Mouse (Mus musculus) hindbrain, embryonic 15.5 days (tissue): Measurements from ENCODE around the gene Trh. TPM values are rescaled to one million over a fixed set of nuclear protein-coding genes. Genes with fewer than 3 reads are reported as not detected.
A peak's percentile ranks its signal among the peaks of the same experiment; 100 is the strongest.

Experiments
- ATAC-seq: fragments of 200-750 bp; cut with Nextera tagmentation; 2 replicates; pipeline ENCODE4 v1.8.0; 2017; ENCODE audit warnings: low read depth, moderate number of reproducible peaks, moderate TSS enrichment; ENCODE audit not compliant: low FRiP score
- H3K27ac ChIP-seq: fragments of 300-500 bp; sonication (generic); replicated peaks from 2 replicates; pipeline ENCODE4 v1.5.1; 2015; ENCODE audit warnings: mild to moderate bottlenecking, inconsistent platforms
- H3K27me3 ChIP-seq: fragments of 300-500 bp; sonication (generic); 2 replicates; pipeline ENCODE4 v1.6.1; 2015; ENCODE audit warnings: control low read depth, inconsistent platforms
- H3K36me3 ChIP-seq: fragments of 300-500 bp; sonication (generic); 2 replicates; pipeline ENCODE4 v1.6.1; 2015; ENCODE audit warnings: control low read depth, inconsistent platforms
- H3K4me1 ChIP-seq: fragments of 300-500 bp; sonication (generic); replicated peaks from 2 replicates; pipeline ENCODE4 v1.6.1; 2015; ENCODE audit warnings: control low read depth, inconsistent platforms
- H3K4me2 ChIP-seq: fragments of 300-500 bp; sonication (generic); 2 replicates; pipeline ENCODE4 v1.6.1; 2015; ENCODE audit warnings: moderate library complexity, mild to moderate bottlenecking, inconsistent platforms
- H3K4me3 ChIP-seq: fragments of 300-500 bp; sonication (generic); 2 replicates; pipeline ENCODE4 v1.5.1; 2015; ENCODE audit warnings: mild to moderate bottlenecking, inconsistent platforms
- H3K9ac ChIP-seq: fragments of 300-500 bp; sonication (generic); 2 replicates; pipeline ENCODE4 v1.6.1; 2015; ENCODE audit warnings: inconsistent platforms
- H3K9me3 ChIP-seq: fragments of 300-500 bp; sonication (generic); 2 replicates; pipeline ENCODE4 v1.6.1; 2016; ENCODE audit warnings: control low read depth, inconsistent platforms
- WGBS: fragments of 180-500 bp; shearing (Covaris S2); methylation state at CpG from one replicate; pipeline ENCODE4 v1.1.7; 2015; 5-methylcytosine and 5-hydroxymethylcytosine counted together
- polyA plus RNA-seq: library from polyadenylated mRNA; unstranded; fragments of >200 nt; fragmentation: Nextera tagmentation; extraction: Ambion mirVana; gene quantifications from 2 replicates; pipeline ENCODE4 v1.2.1, GENCODE M21; 2015

The Trh gene
- polyA plus RNA-seq, 1 experiment from 2014 or later = 2.9 TPM

DNA sequence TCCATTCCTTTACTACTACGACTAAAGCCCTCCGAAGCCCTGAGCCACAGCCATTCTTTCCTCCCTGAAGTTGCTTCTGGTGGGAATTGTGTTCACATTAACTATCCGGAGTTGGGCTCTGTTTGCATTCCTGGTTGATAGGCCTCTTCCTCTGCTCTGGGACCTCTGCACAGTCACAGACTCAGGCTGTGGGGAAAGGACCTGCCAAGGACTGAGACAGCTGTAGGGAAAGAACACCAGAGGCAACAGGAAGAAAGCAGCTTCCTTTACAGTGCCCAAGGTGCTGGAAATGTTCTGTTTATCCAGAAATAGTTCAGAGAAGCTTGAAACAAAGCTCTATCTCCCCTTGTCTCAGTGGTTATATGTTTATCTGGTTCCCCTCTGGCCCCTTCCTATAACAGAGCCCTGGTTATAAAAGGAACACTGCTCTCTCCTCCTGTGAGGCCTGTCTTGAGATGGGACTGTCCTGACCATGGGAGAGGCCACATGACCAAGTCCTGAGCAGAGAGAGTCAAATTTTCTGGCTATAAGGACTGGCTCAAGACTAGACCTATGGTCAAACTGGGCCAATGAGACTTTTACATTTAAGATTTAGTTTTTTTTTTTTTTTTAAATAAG is 8.9 kb upstream of the Trh start:
- 81% methylated on average over 3 of the region's 3 CpGs for WGBS
- no peak overlapping the region for H3K4me2 ChIP-seq
- H3K27me3 ChIP-seq = no peaks in the 10 kb centered on the region
- no peak for ATAC-seq
- no peak overlapping the region for H3K27ac ChIP-seq
- H3K4me1 ChIP-seq = no peaks in the 10 kb centered on the region
- H3K4me3 ChIP-seq = no peak overlapping the region
- no peak overlapping the region for H3K9ac ChIP-seq
- no peaks in the 10 kb centered on the region for H3K36me3 ChIP-seq
- no peaks in the 10 kb centered on the region for H3K9me3 ChIP-seq

- H3K4me1 ChIP-seq = peaks cover 9% of the 10 kb centered on the region
- ATAC-seq = no peak
- H3K27ac ChIP-seq = no peak overlapping the region
- H3K27me3 ChIP-seq = peaks cover 28% of the 10 kb centered on the region
- no peak overlapping the region for H3K9ac ChIP-seq
- no peak overlapping the region for H3K4me3 ChIP-seq
- H3K4me2 ChIP-seq = no peak overlapping the region
- H3K36me3 ChIP-seq = no peaks in the 10 kb centered on the region
- no peaks in the 10 kb centered on the region for H3K9me3 ChIP-seq
- 11% methylated on average over 7 of the region's 7 CpGs for WGBS
Observed at GRCm38 (mm10) chr6:92247215-92247919, 2.9 kb upstream of the Trh start.

- H3K9me3 ChIP-seq = no peaks in the 10 kb centered on the region
- 2% methylated on average over 3 of the region's 3 CpGs for WGBS
- no peak for ATAC-seq
- H3K4me3 ChIP-seq = no peak overlapping the region
- no peak overlapping the region for H3K4me2 ChIP-seq
- peaks cover 28% of the 10 kb centered on the region for H3K27me3 ChIP-seq
- H3K4me1 ChIP-seq = peaks cover 9% of the 10 kb centered on the region
- no peak overlapping the region for H3K9ac ChIP-seq
- no peaks in the 10 kb centered on the region for H3K36me3 ChIP-seq
- no peak overlapping the region for H3K27ac ChIP-seq
Observed at GRCm38 (mm10) chr6:92246335-92246734, 1.9 kb upstream of the Trh start.

GRCm38 (mm10) chr6:92241178-92241906 is 3.1 kb downstream of the Trh start:
- H3K9me3 ChIP-seq = no peaks in the 10 kb centered on the region
- H3K4me2 ChIP-seq = no peak overlapping the region
- H3K4me1 ChIP-seq = peaks cover 9% of the 10 kb centered on the region
- WGBS = 78% methylated on average over 3 of the region's 3 CpGs
- H3K4me3 ChIP-seq = no peak overlapping the region
- no peak overlapping the region for H3K27ac ChIP-seq
- H3K9ac ChIP-seq = no peak overlapping the region
- H3K36me3 ChIP-seq = no peaks in the 10 kb centered on the region
- ATAC-seq = peak; percentile 86
- peaks cover 28% of the 10 kb centered on the region for H3K27me3 ChIP-seq

DNA sequence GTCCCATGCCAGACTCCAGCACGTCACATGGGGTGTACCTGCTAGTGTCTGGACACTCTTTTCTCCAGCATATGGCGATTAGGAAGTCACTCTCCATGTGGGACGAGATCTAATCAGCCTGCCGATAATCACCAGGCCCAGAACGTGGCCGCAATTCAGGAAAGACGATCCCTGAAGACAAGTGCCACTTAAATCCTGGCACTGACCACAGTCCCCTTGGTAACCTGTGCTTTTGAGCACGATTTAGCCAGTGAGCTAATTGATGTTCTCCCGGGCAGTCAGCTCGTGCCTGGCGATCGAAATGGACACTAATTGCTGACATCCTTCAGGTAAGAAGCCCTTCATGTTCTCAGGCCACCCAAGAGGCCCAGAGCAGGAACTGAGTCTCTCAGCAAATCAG is 9.4 kb downstream of the Trh start:
- Histone ChIP-seq H3K9me3 (no peaks in the 10 kb centered on the region), H3K4me3 (no peak overlapping the region), H3K27ac (no peak overlapping the region), H3K9ac (no peak overlapping the region), H3K4me1 (no peaks in the 10 kb centered on the region), H3K36me3 (no peaks in the 10 kb centered on the region), H3K27me3 (no peaks in the 10 kb centered on the region), H3K4me2 (no peak overlapping the region)
- WGBS = 62% methylated on average over 12 of the region's 12 CpGs
- ATAC-seq = no peak

- no peaks in the 10 kb centered on the region for H3K36me3 ChIP-seq
- no peak overlapping the region for H3K4me3 ChIP-seq
- no peak overlapping the region for H3K9ac ChIP-seq
- no peak for ATAC-seq
- no peaks in the 10 kb centered on the region for H3K4me1 ChIP-seq
- H3K9me3 ChIP-seq = no peaks in the 10 kb centered on the region
- no peaks in the 10 kb centered on the region for H3K27me3 ChIP-seq
- WGBS = 81% methylated on average over 4 of the region's 4 CpGs
- H3K4me2 ChIP-seq = no peak overlapping the region
- H3K27ac ChIP-seq = no peak overlapping the region
Observed at GRCm38 (mm10) chr6:92231762-92232161, 12.7 kb downstream of the Trh start.

DNA sequence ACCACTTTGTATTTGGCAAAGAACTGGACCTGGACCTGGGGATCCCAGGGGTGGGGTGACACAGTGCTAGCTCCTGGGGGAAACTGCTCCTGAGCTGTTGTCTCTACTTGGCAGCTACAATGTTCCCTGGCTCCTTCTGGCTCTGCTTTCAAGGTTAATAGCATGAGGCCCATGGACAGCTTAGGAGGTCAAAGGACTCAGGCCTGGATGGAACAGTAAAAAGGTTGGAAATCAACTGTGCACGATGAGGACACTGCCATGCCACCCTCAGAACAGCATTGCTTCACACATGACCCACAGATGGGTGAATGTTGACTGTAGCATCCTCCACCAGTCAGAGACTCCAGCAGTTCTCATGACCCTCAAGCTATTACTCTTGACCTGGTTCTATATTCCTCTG is 13.1 kb downstream of the Trh start:
- 70% methylated on average over 1 of the region's 1 CpGs for WGBS

GRCm38 (mm10) chr6:92229586-92229985 is 14.9 kb downstream of the Trh start:
- Histone ChIP-seq H3K27me3 (no peaks in the 10 kb centered on the region), H3K36me3 (no peaks in the 10 kb centered on the region), H3K4me3 (no peak overlapping the region), H3K9ac (no peak overlapping the region), H3K27ac (no peak overlapping the region), H3K4me1 (no peaks in the 10 kb centered on the region), H3K9me3 (no peaks in the 10 kb centered on the region), H3K4me2 (no peak overlapping the region)
- ATAC-seq = no peak
- 88% methylated on average over 2 of the region's 2 CpGs for WGBS

More for the DNA sequence above, 13.1 kb downstream of the Trh start:
- no peak overlapping the region for H3K9ac ChIP-seq
- no peaks in the 10 kb centered on the region for H3K36me3 ChIP-seq
- H3K4me2 ChIP-seq = no peak overlapping the region
- no peak overlapping the region for H3K4me3 ChIP-seq
- H3K4me1 ChIP-seq = no peaks in the 10 kb centered on the region
- no peaks in the 10 kb centered on the region for H3K9me3 ChIP-seq
- no peak for ATAC-seq
- H3K27ac ChIP-seq = no peak overlapping the region
- no peaks in the 10 kb centered on the region for H3K27me3 ChIP-seq

DNA sequence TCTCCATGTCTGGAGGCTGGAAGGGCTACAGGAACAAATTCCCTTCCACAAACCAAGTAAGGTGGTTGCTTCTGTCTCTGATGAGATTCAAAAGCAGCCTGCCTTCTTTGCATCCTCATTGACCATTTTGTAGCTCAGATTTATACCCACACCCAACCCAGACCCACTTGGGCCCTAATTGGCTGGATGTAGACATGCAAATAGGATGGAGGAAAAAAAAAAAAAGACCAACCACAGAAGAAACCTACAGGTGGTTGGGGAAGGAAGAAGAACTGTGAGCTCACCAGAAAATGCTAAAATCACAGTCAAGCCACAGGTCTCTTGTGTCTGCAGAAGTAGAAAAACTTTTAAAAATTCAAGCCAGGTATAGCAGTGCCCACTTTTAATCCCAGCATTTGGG is 15.3 kb downstream of the Trh start:
- H3K36me3 ChIP-seq = no peaks in the 10 kb centered on the region
- no peak for ATAC-seq

DNA sequence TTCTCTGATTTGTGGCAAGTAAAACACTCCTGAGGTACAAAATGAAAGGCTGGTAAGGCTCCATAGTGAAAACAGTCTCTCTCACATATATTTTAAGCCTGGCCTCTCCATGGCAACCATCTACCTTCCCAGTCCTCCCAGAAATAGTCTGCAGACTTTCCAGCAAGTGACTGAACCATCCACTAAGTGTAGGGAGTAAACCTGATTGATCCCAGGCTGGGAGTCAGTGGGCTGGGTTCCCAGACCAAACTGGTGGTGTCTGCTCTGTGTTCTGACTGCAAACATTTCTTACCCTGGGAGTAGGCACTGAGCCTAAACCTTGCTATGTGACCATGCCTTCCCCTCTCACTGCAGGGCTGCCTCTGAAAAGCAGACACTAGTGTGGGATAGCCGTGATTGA is 19.5 kb downstream of the Trh start:
- H3K4me3 ChIP-seq = no peak overlapping the region
- H3K9me3 ChIP-seq = no peaks in the 10 kb centered on the region
- H3K4me2 ChIP-seq = no peak overlapping the region
- H3K4me1 ChIP-seq = no peaks in the 10 kb centered on the region
- H3K27ac ChIP-seq = no peak overlapping the region
- H3K36me3 ChIP-seq = no peaks in the 10 kb centered on the region
- H3K27me3 ChIP-seq = no peaks in the 10 kb centered on the region
- no peak for ATAC-seq
- 82% methylated on average over 1 of the region's 1 CpGs for WGBS
- H3K9ac ChIP-seq = no peak overlapping the region

More for the DNA sequence above, 15.3 kb downstream of the Trh start:
- no peaks in the 10 kb centered on the region for H3K4me1 ChIP-seq
- no peak overlapping the region for H3K9ac ChIP-seq
- no peak overlapping the region for H3K4me3 ChIP-seq
- H3K27me3 ChIP-seq = no peaks in the 10 kb centered on the region
- no peak overlapping the region for H3K27ac ChIP-seq
- no peaks in the 10 kb centered on the region for H3K9me3 ChIP-seq
- no peak overlapping the region for H3K4me2 ChIP-seq

DNA sequence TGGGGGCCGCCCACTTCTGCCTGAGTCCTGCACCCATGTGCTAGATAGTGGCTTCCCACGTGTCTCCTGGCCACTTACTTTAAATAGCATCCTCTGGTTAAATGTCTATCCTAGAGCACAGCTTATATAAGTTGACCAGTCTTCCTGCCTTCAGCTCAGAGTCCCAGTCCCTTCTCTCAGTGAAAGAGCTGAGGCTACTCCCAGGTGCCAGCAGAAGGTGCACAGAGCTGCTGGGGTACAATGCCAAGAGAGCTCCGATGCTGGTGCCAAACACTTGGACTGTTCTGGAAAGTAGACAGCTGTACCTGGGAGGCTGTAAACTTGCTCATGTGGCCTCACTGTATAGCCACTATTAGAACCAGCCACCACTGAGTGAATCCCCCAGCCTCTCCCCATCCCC is 22.4 kb downstream of the Trh start:
- ATAC-seq = no peak
- Histone ChIP-seq H3K4me2 (no peak overlapping the region), H3K4me3 (no peak overlapping the region), H3K27me3 (no peaks in the 10 kb centered on the region), H3K9me3 (no peaks in the 10 kb centered on the region), H3K27ac (no peak overlapping the region), H3K36me3 (no peaks in the 10 kb centered on the region), H3K9ac (no peak overlapping the region), H3K4me1 (no peaks in the 10 kb centered on the region)
- 95% methylated on average over 3 of the region's 3 CpGs for WGBS

DNA sequence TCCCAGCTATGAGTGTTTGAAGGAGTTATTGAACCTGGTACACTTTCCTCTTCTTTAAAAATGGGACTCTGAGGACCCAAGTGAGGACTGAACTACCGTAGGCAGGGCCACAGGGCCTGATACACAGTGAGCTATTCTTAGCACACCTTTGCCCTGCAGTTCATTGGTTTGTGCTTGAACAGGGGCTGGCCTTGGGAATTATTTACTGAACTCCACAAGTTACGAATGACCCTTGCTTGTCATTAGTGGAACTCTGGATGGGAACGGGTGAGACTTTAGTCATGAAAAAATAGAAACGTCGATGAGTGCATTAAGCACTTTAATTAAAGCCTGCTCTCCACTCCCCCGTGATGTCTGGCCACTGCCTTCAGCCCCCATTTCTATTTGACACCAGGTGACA is 22.8 kb downstream of the Trh start:
- Histone ChIP-seq H3K9ac (no peak overlapping the region), H3K27me3 (no peaks in the 10 kb centered on the region), H3K9me3 (no peaks in the 10 kb centered on the region), H3K4me3 (no peak overlapping the region), H3K36me3 (no peaks in the 10 kb centered on the region), H3K27ac (no peak overlapping the region), H3K4me2 (no peak overlapping the region), H3K4me1 (no peaks in the 10 kb centered on the region)
- 86% methylated on average over 6 of the region's 6 CpGs for WGBS
- no peak for ATAC-seq
